Mouse (Mus musculus) neural tube, embryonic 14.5 days (tissue): ENCODE measurements around the gene Pde9a. TPM values are rescaled to one million over a fixed set of nuclear protein-coding genes. Genes with fewer than 3 reads are reported as not detected.

Experiments
- ATAC-seq: fragments of 200-750 bp; cut with Nextera tagmentation; 2 replicates; pipeline ENCODE4 v1.8.0; 2017; ENCODE audit warnings: low read depth, mild to moderate bottlenecking, moderate TSS enrichment, moderate library complexity
- H3K27ac ChIP-seq: fragments of 300-500 bp; sonication (generic); 2 replicates; pipeline ENCODE4 v1.5.1; 2014; ENCODE audit warnings: low read depth, mild to moderate bottlenecking, control low read depth, low read length, moderate library complexity, mixed read lengths
- H3K27me3 ChIP-seq: fragments of 300-500 bp; sonication (generic); 2 replicates; pipeline ENCODE4 v1.6.1; 2014; ENCODE audit warnings: low read length; ENCODE audit not compliant: control insufficient read depth, insufficient read depth
- H3K36me3 ChIP-seq: fragments of 300-500 bp; sonication (generic); 2 replicates; pipeline ENCODE4 v1.6.1; 2014; ENCODE audit warnings: low read length, mixed read lengths; ENCODE audit not compliant: control insufficient read depth, insufficient read depth
- H3K4me1 ChIP-seq: fragments of 300-500 bp; sonication (generic); 2 replicates; pipeline ENCODE4 v1.6.1; 2014; ENCODE audit warnings: low read length; ENCODE audit not compliant: control insufficient read depth, insufficient read depth
- H3K4me2 ChIP-seq: fragments of 300-500 bp; sonication (generic); 2 replicates; pipeline ENCODE4 v1.6.1; 2014; ENCODE audit warnings: mild to moderate bottlenecking, low read depth, low read length, control low read depth
- H3K4me3 ChIP-seq: fragments of 300-500 bp; sonication (generic); 2 replicates; pipeline ENCODE4 v1.5.1; 2014; ENCODE audit warnings: low read depth, low read length, control low read depth, mixed read lengths
- H3K9ac ChIP-seq: fragments of 300-500 bp; sonication (generic); replicated peaks from 2 replicates; pipeline ENCODE4 v1.6.1; 2014; ENCODE audit warnings: low read depth, mild to moderate bottlenecking, control low read depth, low read length, mixed read lengths
- H3K9me3 ChIP-seq: fragments of 300-500 bp; sonication (generic); 2 replicates; pipeline ENCODE4 v1.6.1; 2016; ENCODE audit warnings: low read length; ENCODE audit not compliant: control insufficient read depth
- WGBS: fragments of 180-500 bp; shearing (Covaris S2); extraction: QIAGEN DNeasy Blood & Tissue Kit; methylation state at CpG from one replicate; pipeline ENCODE4 v1.1.7; 2014; 5-methylcytosine and 5-hydroxymethylcytosine counted together
- polyA plus RNA-seq: library from polyadenylated mRNA; unstranded; fragments of >200 nt; fragmentation: Nextera tagmentation; extraction: Ambion mirVana; gene quantifications from 2 replicates; pipeline ENCODE4 v1.2.1, GENCODE M21; 2014

Gene Pde9a
- polyA plus RNA-seq, 1 experiment from 2014 or later: 26.8 TPM

- 24% methylated on average over 6 of the region's 6 CpGs for WGBS
- Histone ChIP-seq H3K9ac (no peak overlapping the region), H3K36me3 (no peaks in the 10 kb centered on the region), H3K4me2 (no peak overlapping the region), H3K4me1 (no peaks in the 10 kb centered on the region), H3K4me3 (no peak overlapping the region), H3K27ac (0 out of 2 replicates have a peak overlapping the region, but pooled peaks have one; percentile 28), H3K9me3 (no peaks in the 10 kb centered on the region), H3K27me3 (no peaks in the 10 kb centered on the region)
- no peak for ATAC-seq
Observed at GRCm38 (mm10) chr17:31487433-31488060, 101.5 kb downstream of the Pde9a start.

GRCm38 (mm10) chr17:31491355-31491754 lies 105.3 kb downstream of the Pde9a start:
- H3K4me3 ChIP-seq: no peak overlapping the region
- H3K36me3 ChIP-seq: peaks cover 7% of the 10 kb centered on the region; the same call in 1 of the 2 replicates
- no peak overlapping the region for H3K9ac ChIP-seq
- no peaks in the 10 kb centered on the region for H3K4me1 ChIP-seq
- H3K27me3 ChIP-seq: no peaks in the 10 kb centered on the region
- no peak for ATAC-seq
- no peak overlapping the region for H3K27ac ChIP-seq
- no peaks in the 10 kb centered on the region for H3K9me3 ChIP-seq
- H3K4me2 ChIP-seq: no peak overlapping the region

- WGBS: 3% methylated on average over 2 of the region's 2 CpGs
- no peaks in the 10 kb centered on the region for H3K27me3 ChIP-seq
- H3K27ac ChIP-seq: no peak overlapping the region
Observed at GRCm38 (mm10) chr17:31492416-31492815, 106.4 kb downstream of the Pde9a start.

GRCm38 (mm10) chr17:31494989-31495388 lies 109.0 kb downstream of the Pde9a start:
- Histone ChIP-seq H3K9ac (no peak overlapping the region), H3K27ac (no peak overlapping the region), H3K9me3 (no peaks in the 10 kb centered on the region), H3K27me3 (no peaks in the 10 kb centered on the region), H3K4me1 (no peaks in the 10 kb centered on the region), H3K4me2 (no peak overlapping the region), H3K36me3 (peaks cover 39% of the 10 kb centered on the region; the same call in 1 of the 2 replicates), H3K4me3 (no peak overlapping the region)
- no peak for ATAC-seq
- WGBS: 89% methylated on average over 1 of the region's 1 CpGs

More at GRCm38 (mm10) chr17:31492416-31492815, 106.4 kb downstream of the Pde9a start:
- ATAC-seq: peak; percentile 69; the same call in 1 of the 2 replicates
- Histone ChIP-seq H3K4me3 (no peak overlapping the region), H3K4me2 (no peak overlapping the region), H3K9ac (no peak overlapping the region), H3K4me1 (no peaks in the 10 kb centered on the region), H3K36me3 (peaks cover 15% of the 10 kb centered on the region; the same call in 1 of the 2 replicates), H3K9me3 (no peaks in the 10 kb centered on the region)

- 88% methylated on average over 6 of the region's 6 CpGs for WGBS
- no peak overlapping the region for H3K9ac ChIP-seq
- peaks cover 49% of the 10 kb centered on the region for H3K36me3 ChIP-seq
- no peaks in the 10 kb centered on the region for H3K4me1 ChIP-seq
- no peak for ATAC-seq
- no peak overlapping the region for H3K4me3 ChIP-seq
- H3K27me3 ChIP-seq: no peaks in the 10 kb centered on the region
- H3K4me2 ChIP-seq: no peak overlapping the region
- H3K9me3 ChIP-seq: no peaks in the 10 kb centered on the region
- no peak overlapping the region for H3K27ac ChIP-seq
Observed at GRCm38 (mm10) chr17:31497726-31498125, 111.7 kb downstream of the Pde9a start.

- Histone ChIP-seq H3K9me3 (no peaks in the 10 kb centered on the region), H3K4me3 (no peak overlapping the region), H3K27me3 (no peaks in the 10 kb centered on the region), H3K4me1 (no peaks in the 10 kb centered on the region), H3K9ac (no peak overlapping the region), H3K36me3 (peaks cover 60% of the 10 kb centered on the region), H3K27ac (no peak overlapping the region), H3K4me2 (no peak overlapping the region)
- WGBS: 93% methylated on average over 12 of the region's 12 CpGs
- no peak for ATAC-seq
Observed at GRCm38 (mm10) chr17:31499725-31500124, 113.7 kb downstream of the Pde9a start.

GRCm38 (mm10) chr17:31500416-31500815 lies 114.4 kb downstream of the Pde9a start:
- ATAC-seq: no peak

GRCm38 (mm10) chr17:31500908-31501307 lies 114.9 kb downstream of the Pde9a start:
- Histone ChIP-seq H3K36me3 (peaks cover 60% of the 10 kb centered on the region), H3K4me1 (peaks cover 5% of the 10 kb centered on the region; the same call in 1 of the 2 replicates), H3K4me2 (no peak overlapping the region), H3K27me3 (no peaks in the 10 kb centered on the region), H3K4me3 (no peak overlapping the region), H3K9ac (no peak overlapping the region), H3K9me3 (no peaks in the 10 kb centered on the region), H3K27ac (no peak overlapping the region)
- WGBS: 86% methylated on average over 3 of the region's 3 CpGs
- ATAC-seq: no peak

More at GRCm38 (mm10) chr17:31500416-31500815, 114.4 kb downstream of the Pde9a start:
- no peaks in the 10 kb centered on the region for H3K9me3 ChIP-seq
- H3K27me3 ChIP-seq: no peaks in the 10 kb centered on the region
- H3K4me1 ChIP-seq: peaks cover 4% of the 10 kb centered on the region; the same call in 1 of the 2 replicates
- no peak overlapping the region for H3K4me2 ChIP-seq
- 88% methylated on average over 8 of the region's 8 CpGs for WGBS
- H3K9ac ChIP-seq: no peak overlapping the region
- H3K36me3 ChIP-seq: peaks cover 60% of the 10 kb centered on the region
- H3K4me3 ChIP-seq: no peak overlapping the region
- H3K27ac ChIP-seq: no peak overlapping the region

GRCm38 (mm10) chr17:31502261-31502927 lies 116.4 kb downstream of the Pde9a start:
- H3K9me3 ChIP-seq: no peaks in the 10 kb centered on the region
- ATAC-seq: no peak
- H3K9ac ChIP-seq: no peak overlapping the region
- peaks cover 5% of the 10 kb centered on the region; the same call in 1 of the 2 replicates for H3K4me1 ChIP-seq
- no peaks in the 10 kb centered on the region for H3K27me3 ChIP-seq
- H3K4me2 ChIP-seq: no peak overlapping the region
- H3K27ac ChIP-seq: no peak overlapping the region
- H3K36me3 ChIP-seq: peaks cover 49% of the 10 kb centered on the region
- H3K4me3 ChIP-seq: no peak overlapping the region
- WGBS: 95% methylated on average over 12 of the region's 12 CpGs
